Mouse (Mus musculus): ENCODE results near the gene Unc5c. TPM values are rescaled to one million over a fixed set of nuclear protein-coding genes. Genes with fewer than 3 reads are reported as not detected.

Gene Unc5c
- total RNA-seq, 2 experiments from 2014 or later, result not detected

DNA sequence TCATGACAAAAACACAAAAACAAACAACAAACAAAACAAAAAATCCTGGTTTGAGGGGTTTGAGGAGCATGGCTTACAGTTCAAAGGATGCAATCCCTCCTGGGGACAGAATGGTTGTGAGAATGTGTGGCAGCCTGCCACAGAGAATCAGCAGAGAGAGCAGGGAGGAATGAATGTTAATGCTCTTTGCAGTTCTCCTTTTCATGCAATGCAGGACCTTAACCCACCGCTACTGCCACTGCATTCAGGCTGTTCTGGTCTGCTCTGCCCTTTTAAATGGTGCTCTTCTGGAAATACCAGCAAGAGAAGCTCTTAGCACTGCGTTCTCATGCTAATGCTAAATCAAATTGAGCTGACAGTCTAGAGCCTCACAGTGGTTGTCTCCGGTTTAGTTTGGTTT lies 130.1 kb downstream of the Unc5c start:
- ATAC-seq (replicated peaks; ENCODE audit: low FRiP score, poor library complexity, severe bottlenecking), result no peak

- ATAC-seq (replicated peaks; ENCODE audit: low FRiP score, poor library complexity, severe bottlenecking), result no peak
These were observed 131.4 kb downstream of the Unc5c start for GRCm38 (mm10) chr3:141596461-141596860.

DNA sequence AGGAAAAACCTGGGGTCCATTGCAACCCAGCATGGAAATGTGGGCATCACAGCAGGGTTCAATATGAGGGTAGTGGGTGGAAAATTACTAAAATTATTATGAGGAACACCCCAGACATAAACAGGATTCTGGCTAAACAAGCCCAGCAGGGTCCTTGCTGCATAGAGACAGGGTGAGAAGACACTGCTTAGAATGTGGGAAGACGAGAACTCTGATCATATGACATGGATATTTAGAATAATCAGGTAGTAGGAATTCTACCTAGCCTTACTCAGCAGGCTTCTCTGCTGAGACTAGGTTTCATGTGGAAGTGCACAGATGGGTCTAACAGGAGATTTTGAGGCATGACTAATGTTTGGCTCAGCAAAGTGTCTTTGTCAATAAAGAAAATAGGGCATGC lies 131.9 kb downstream of the Unc5c start:
- ATAC-seq (replicated peaks; ENCODE audit: low FRiP score, poor library complexity, severe bottlenecking), result no peak

GRCm38 (mm10) chr3:141597974-141598373 lies 133.0 kb downstream of the Unc5c start:
- no peak for ATAC-seq (replicated peaks; ENCODE audit: low FRiP score, poor library complexity, severe bottlenecking)

GRCm38 (mm10) chr3:141598936-141599335 lies 133.9 kb downstream of the Unc5c start:
- no peak for ATAC-seq (replicated peaks; ENCODE audit: low FRiP score, poor library complexity, severe bottlenecking)

- ATAC-seq (replicated peaks; ENCODE audit: low FRiP score, poor library complexity, severe bottlenecking), result no peak
These were observed 136.1 kb downstream of the Unc5c start for GRCm38 (mm10) chr3:141601072-141601549.

GRCm38 (mm10) chr3:141616718-141617117 lies 151.7 kb downstream of the Unc5c start:
- no peak for ATAC-seq (replicated peaks; ENCODE audit: low FRiP score, poor library complexity, severe bottlenecking)

DNA sequence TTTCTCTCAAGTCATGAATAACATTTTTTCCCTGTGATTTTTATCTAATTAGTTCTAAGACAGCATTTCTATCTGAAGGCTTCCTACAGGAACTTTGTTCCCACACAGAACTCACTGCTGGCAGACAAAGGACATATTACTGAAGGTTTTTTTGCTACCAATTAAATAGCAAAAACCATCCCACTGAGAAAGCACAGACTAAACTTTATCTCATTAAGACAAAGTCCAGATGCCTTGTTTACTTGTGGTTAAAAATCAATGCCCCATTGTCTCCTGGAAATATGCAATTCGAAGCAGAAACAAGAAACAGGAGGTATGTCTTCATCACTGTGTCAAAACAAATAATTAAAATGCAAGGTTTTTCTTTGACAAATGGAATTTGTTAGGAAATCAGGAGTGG lies 153.7 kb downstream of the Unc5c start:
- no peak for ATAC-seq (replicated peaks; ENCODE audit: low FRiP score, poor library complexity, severe bottlenecking)

GRCm38 (mm10) chr3:141621496-141621895 lies 156.5 kb downstream of the Unc5c start:
- ATAC-seq (replicated peaks; ENCODE audit: low FRiP score, poor library complexity, severe bottlenecking), result no peak

GRCm38 (mm10) chr3:141626935-141627638 lies 162.1 kb downstream of the Unc5c start:
- no peak for ATAC-seq (replicated peaks; ENCODE audit: low FRiP score, poor library complexity, severe bottlenecking)

DNA sequence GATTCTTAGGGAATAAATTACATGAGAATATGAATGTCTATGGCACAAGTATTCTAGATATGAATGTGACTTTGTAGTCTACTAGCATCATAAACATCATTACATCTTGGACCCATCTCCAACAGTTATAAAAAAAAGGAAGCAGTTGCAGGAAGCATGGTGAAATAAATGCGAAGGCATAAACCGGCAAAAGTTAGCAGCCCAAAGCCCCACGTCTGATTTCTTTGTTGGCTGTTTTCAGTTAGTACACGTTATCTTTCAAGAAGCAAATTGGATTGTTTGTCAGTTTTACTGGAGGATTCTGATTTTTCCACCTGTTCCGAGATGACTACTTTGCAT lies 162.6 kb downstream of the Unc5c start:
- ATAC-seq (replicated peaks; ENCODE audit: low FRiP score, poor library complexity, severe bottlenecking), result no peak

- no peak for ATAC-seq (replicated peaks; ENCODE audit: low FRiP score, poor library complexity, severe bottlenecking)
These were observed 164.4 kb downstream of the Unc5c start for GRCm38 (mm10) chr3:141629431-141629830.

GRCm38 (mm10) chr3:141637900-141638299 lies 172.9 kb downstream of the Unc5c start:
- ATAC-seq (replicated peaks; ENCODE audit: low FRiP score, poor library complexity, severe bottlenecking), result no peak

GRCm38 (mm10) chr3:141644264-141644663 lies 179.2 kb downstream of the Unc5c start:
- no peak for ATAC-seq (replicated peaks; ENCODE audit: low FRiP score, poor library complexity, severe bottlenecking)

DNA sequence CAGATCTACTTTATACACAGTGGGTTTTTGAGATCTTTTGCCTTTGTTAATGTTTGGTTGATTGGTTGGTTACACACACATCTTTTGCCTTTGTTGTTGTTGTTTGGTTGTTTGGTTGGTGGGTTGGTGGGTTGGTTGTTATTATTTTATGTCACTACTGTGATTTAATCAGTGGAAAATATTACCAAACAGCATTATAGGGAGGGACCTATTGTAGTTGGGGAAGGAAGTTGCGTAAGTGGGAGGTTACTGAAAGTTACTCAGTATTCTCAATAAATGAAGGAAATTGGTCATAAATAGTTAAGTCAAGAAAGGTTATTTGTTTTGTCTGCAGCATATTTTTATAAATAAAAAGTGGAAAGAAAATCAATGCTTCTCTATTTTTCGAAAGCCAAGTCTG lies 181.6 kb downstream of the Unc5c start:
- ATAC-seq (replicated peaks; ENCODE audit: low FRiP score, poor library complexity, severe bottlenecking), result no peak

DNA sequence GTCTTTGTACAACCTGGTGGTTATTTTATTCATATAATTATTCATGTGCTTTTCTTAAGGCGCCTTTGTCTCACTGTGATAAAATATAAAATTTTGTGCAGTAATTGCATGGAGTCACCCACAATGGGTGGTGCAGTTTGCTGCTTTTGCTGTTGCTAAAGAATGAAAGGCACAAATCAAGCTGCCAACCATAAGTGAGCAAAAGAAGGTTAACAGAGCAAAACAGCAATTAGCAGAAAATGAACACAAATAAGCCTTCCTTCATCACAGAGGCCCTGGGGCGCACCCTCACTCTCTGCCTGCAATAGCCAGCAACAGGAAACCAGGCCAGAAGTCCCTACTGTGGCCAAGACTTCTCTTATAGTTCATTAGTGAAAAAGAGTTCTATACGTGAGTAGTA lies 185.6 kb downstream of the Unc5c start:
- no peak for ATAC-seq (replicated peaks; ENCODE audit: low FRiP score, poor library complexity, severe bottlenecking)

GRCm38 (mm10) chr3:141653915-141654314 lies 188.9 kb downstream of the Unc5c start:
- ATAC-seq (replicated peaks; ENCODE audit: low FRiP score, poor library complexity, severe bottlenecking), result no peak

GRCm38 (mm10) chr3:141659041-141659789 lies 194.2 kb downstream of the Unc5c start:
- no peak for ATAC-seq (replicated peaks; ENCODE audit: low FRiP score, poor library complexity, severe bottlenecking)

DNA sequence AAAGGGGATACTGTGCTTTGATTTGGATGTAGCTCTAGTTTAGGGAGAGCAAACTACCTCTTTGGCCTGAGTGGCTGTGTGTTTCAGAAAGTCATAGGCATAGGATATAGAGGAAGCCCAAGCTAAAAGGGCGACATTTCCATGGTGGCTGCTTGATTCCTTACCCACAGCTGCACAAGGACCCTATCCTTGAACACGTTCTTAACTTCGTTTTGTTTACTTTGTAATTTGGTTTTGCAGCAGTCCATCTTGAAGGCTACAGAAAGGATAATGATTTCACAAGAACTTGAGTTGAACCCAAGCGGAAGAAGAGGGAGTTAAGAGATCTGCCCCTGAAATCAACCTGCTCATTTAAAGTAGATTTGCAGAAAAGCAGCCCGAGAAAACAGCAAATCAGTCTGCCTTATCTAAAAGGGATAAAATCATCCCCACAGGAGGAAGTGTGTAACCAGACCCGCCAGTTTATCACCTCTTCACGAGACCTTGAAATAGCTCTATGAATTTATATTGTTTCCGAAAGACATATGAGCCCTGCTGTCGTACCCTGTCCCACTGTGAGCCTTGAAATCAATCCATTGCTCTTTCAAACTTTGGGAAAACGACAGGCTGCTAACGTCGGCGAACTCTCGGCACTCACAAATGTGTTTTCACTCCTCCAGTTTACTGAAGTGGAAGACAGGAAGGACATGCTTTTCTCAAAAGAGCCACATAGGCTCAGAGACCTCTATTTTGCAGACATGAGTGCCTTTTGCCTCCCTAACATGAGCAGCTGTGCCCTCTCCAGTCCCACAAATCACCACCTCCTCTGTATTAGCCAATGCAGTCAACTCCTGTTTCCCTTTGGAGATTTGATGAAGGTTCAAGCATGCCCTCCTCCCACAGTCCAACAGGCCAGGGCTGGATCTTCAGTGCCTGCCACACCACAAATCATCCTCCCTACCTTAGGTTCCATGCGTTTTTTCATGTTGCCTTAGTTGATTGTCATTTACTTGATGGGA lies 195.3 kb downstream of the Unc5c start:
- no peak for ATAC-seq (replicated peaks; ENCODE audit: low FRiP score, poor library complexity, severe bottlenecking)

GRCm38 (mm10) chr3:141689113-141689512 lies 224.1 kb downstream of the Unc5c start:
- ATAC-seq (replicated peaks; ENCODE audit: low FRiP score, poor library complexity, severe bottlenecking), result no peak

Measured in erythroid progenitor cell, adult 5-6 weeks (primary cell).